Mouse (Mus musculus) midbrain, embryonic 11.5 days (tissue): ENCODE data around the gene Lsm2. TPM values are rescaled to one million over a fixed set of nuclear protein-coding genes. Genes with fewer than 3 reads are reported as not detected.
A peak's percentile ranks its signal among the peaks of the same experiment; 100 is the strongest.
"Not testable (repeated sequence)": the region's sequence is repeated elsewhere in the genome, so short reads cannot be mapped to it uniquely, and the experiment has no call there.

ENCODE experiments used
- ATAC-seq: fragments of 200-750 bp; cut with Nextera tagmentation; 2 replicates; pipeline ENCODE4 v1.8.0; 2017; ENCODE audit warnings: moderate TSS enrichment, moderate library complexity; ENCODE audit not compliant: low FRiP score
- DNase-seq: peaks from one replicate; pipeline ENCODE4 v3.0.0; 2015; ENCODE audit warnings: low spot score; ENCODE audit errors: missing footprints
- H3K27ac ChIP-seq: fragments of 300-500 bp; sonication (generic); 2 replicates; pipeline ENCODE4 v1.5.1; 2014; ENCODE audit warnings: low read depth, low read length
- H3K27me3 ChIP-seq: fragments of 300-500 bp; sonication (generic); 2 replicates; pipeline ENCODE4 v1.6.1; 2014; ENCODE audit warnings: mild to moderate bottlenecking, low read length, moderate library complexity, mixed read lengths; ENCODE audit not compliant: control insufficient read depth, insufficient read depth
- H3K36me3 ChIP-seq: fragments of 300-500 bp; sonication (generic); 2 replicates; pipeline ENCODE4 v1.6.1; 2014; ENCODE audit warnings: mild to moderate bottlenecking, low read length, moderate library complexity, mixed read lengths; ENCODE audit not compliant: control insufficient read depth, insufficient read depth
- H3K4me1 ChIP-seq: fragments of 300-500 bp; sonication (generic); 2 replicates; pipeline ENCODE4 v1.6.1; 2014; ENCODE audit warnings: low read length; ENCODE audit not compliant: control insufficient read depth, insufficient read depth
- H3K4me2 ChIP-seq: fragments of 300-500 bp; sonication (generic); 2 replicates; pipeline ENCODE4 v1.6.1; 2014; ENCODE audit warnings: mild to moderate bottlenecking, moderate library complexity
- H3K4me3 ChIP-seq: fragments of 300-500 bp; sonication (generic); 2 replicates; pipeline ENCODE4 v1.5.1; 2014; ENCODE audit warnings: low read depth, low read length
- H3K9ac ChIP-seq: fragments of 300-500 bp; sonication (generic); 2 replicates; pipeline ENCODE4 v1.6.1; 2014; ENCODE audit warnings: low read length
- H3K9me3 ChIP-seq: fragments of 300-500 bp; sonication (generic); 2 replicates; pipeline ENCODE4 v1.6.1; 2016; ENCODE audit warnings: low read length; ENCODE audit not compliant: control insufficient read depth
- WGBS: fragments of 180-500 bp; shearing (Covaris S2); extraction: QIAGEN DNeasy Blood & Tissue Kit; methylation state at CpG from one replicate; pipeline ENCODE4 v1.1.7; 2014; 5-methylcytosine and 5-hydroxymethylcytosine counted together
- polyA plus RNA-seq: library from polyadenylated mRNA; unstranded; fragments of >200 nt; fragmentation: Nextera tagmentation; extraction: Ambion mirVana; gene quantifications from 2 replicates; pipeline ENCODE4 v1.2.1, GENCODE M21; 2014

Lsm2 gene
- polyA plus RNA-seq, 1 experiment from 2014 or later, result 234 TPM

GRCm38 (mm10) chr17:34959881-34960515 lies 21.7 kb upstream of the Lsm2 start:
- H3K36me3 ChIP-seq, result no peaks in the 10 kb centered on the region
- peak; percentile 88 for DNase-seq
- WGBS, result 13% methylated on average over 12 of the region's 12 CpGs
- H3K9me3 ChIP-seq, result no peaks in the 10 kb centered on the region
- peaks cover 4% of the 10 kb centered on the region for H3K4me1 ChIP-seq
- peak overlapping the region; percentile 42 for H3K4me3 ChIP-seq
- peak overlapping the region; percentile 77 for H3K4me2 ChIP-seq
- H3K27me3 ChIP-seq, result peaks cover 5% of the 10 kb centered on the region
- peak overlapping the region; percentile 56; the same call in 1 of the 2 replicates for H3K27ac ChIP-seq
- no peak for ATAC-seq
- H3K9ac ChIP-seq, result peak overlapping the region; percentile 64

- no peak for ATAC-seq
These were observed 20.8 kb upstream of the Lsm2 start for GRCm38 (mm10) chr17:34960702-34961493.

GRCm38 (mm10) chr17:34962125-34962524 lies 19.5 kb upstream of the Lsm2 start:
- WGBS, result 44% methylated on average over 3 of the region's 3 CpGs
- H3K36me3 ChIP-seq, result no peaks in the 10 kb centered on the region
- DNase-seq (no peak), ATAC-seq (no peak)
- no peak overlapping the region for H3K4me2 ChIP-seq
- H3K27ac ChIP-seq, result no peak overlapping the region
- peaks cover 4% of the 10 kb centered on the region for H3K4me1 ChIP-seq
- H3K27me3 ChIP-seq, result no peaks in the 10 kb centered on the region
- no peaks in the 10 kb centered on the region for H3K9me3 ChIP-seq
- no peak overlapping the region for H3K4me3 ChIP-seq
- H3K9ac ChIP-seq, result no peak overlapping the region

More at GRCm38 (mm10) chr17:34960702-34961493, 20.8 kb upstream of the Lsm2 start:
- H3K4me1 ChIP-seq, result peaks cover 4% of the 10 kb centered on the region
- H3K4me3 ChIP-seq, result no peak overlapping the region
- H3K27me3 ChIP-seq, result peaks cover 5% of the 10 kb centered on the region
- DNase-seq, result no peak
- H3K9ac ChIP-seq, result no peak overlapping the region
- no peak overlapping the region for H3K27ac ChIP-seq
- H3K36me3 ChIP-seq, result no peaks in the 10 kb centered on the region
- H3K9me3 ChIP-seq, result no peaks in the 10 kb centered on the region
- H3K4me2 ChIP-seq, result no peak overlapping the region

- ATAC-seq, result no peak
- Histone ChIP-seq H3K4me2 (no peak overlapping the region), H3K27ac (no peak overlapping the region), H3K9ac (no peak overlapping the region), H3K9me3 (no peaks in the 10 kb centered on the region), H3K27me3 (peaks cover 3% of the 10 kb centered on the region; the same call in 1 of the 2 replicates), H3K36me3 (no peaks in the 10 kb centered on the region), H3K4me1 (peaks cover 4% of the 10 kb centered on the region), H3K4me3 (no peak overlapping the region)
- no peak for DNase-seq
- WGBS, result 54% methylated on average over 1 of the region's 1 CpGs
These were observed 18.8 kb upstream of the Lsm2 start for GRCm38 (mm10) chr17:34962841-34963240.

GRCm38 (mm10) chr17:34964640-34965049 lies 17.0 kb upstream of the Lsm2 start:
- H3K4me3 ChIP-seq, result no peak overlapping the region
- H3K4me1 ChIP-seq, result peaks cover 3% of the 10 kb centered on the region
- 5% methylated on average over 1 of the region's 1 CpGs for WGBS
- no peak overlapping the region for H3K27ac ChIP-seq
- ATAC-seq (no peak), DNase-seq (no peak)
- H3K27me3 ChIP-seq, result peaks cover 17% of the 10 kb centered on the region
- no peak overlapping the region for H3K9ac ChIP-seq
- H3K36me3 ChIP-seq, result no peaks in the 10 kb centered on the region
- H3K4me2 ChIP-seq, result no peak overlapping the region
- H3K9me3 ChIP-seq, result no peaks in the 10 kb centered on the region

- ATAC-seq (no peak), DNase-seq (no peak)
- Histone ChIP-seq H3K27ac (no peak overlapping the region), H3K4me1 (no peaks in the 10 kb centered on the region), H3K9ac (no peak overlapping the region), H3K4me2 (no peak overlapping the region), H3K9me3 (no peaks in the 10 kb centered on the region), H3K36me3 (no peaks in the 10 kb centered on the region), H3K27me3 (peaks cover 20% of the 10 kb centered on the region), H3K4me3 (no peak overlapping the region)
- WGBS, result 83% methylated on average over 5 of the region's 5 CpGs
These were observed 16.0 kb upstream of the Lsm2 start for GRCm38 (mm10) chr17:34965627-34966026.

- not testable (repeated sequence) for H3K9ac ChIP-seq, DNase-seq, H3K9me3 ChIP-seq, H3K4me1 ChIP-seq, H3K4me2 ChIP-seq, H3K27ac ChIP-seq, H3K36me3 ChIP-seq, H3K4me3 ChIP-seq, ATAC-seq
- 70% methylated on average over 6 of the region's 11 CpGs for WGBS
- H3K27me3 ChIP-seq, result peaks cover 20% of the 10 kb centered on the region
These were observed 11.8 kb upstream of the Lsm2 start, which contains the start of gene Gm20481 for GRCm38 (mm10) chr17:34969822-34970221. Gene Gm20481 (plus strand): TSS chr17:34969912.

GRCm38 (mm10) chr17:34970850-34971249 lies 10.8 kb upstream of the Lsm2 start:
- not testable (repeated sequence) for H3K36me3 ChIP-seq, H3K27ac ChIP-seq, DNase-seq, H3K4me1 ChIP-seq, ATAC-seq, H3K9me3 ChIP-seq, H3K4me2 ChIP-seq, H3K4me3 ChIP-seq, H3K9ac ChIP-seq
- peaks cover 20% of the 10 kb centered on the region for H3K27me3 ChIP-seq
- WGBS, result 26% methylated on average over 24 of the region's 37 CpGs

GRCm38 (mm10) chr17:34971694-34972068 lies 10.0 kb upstream of the Lsm2 start:
- 0% methylated on average over 15 of the region's 43 CpGs for WGBS
- not testable (repeated sequence) for DNase-seq, H3K9ac ChIP-seq, H3K4me1 ChIP-seq, H3K36me3 ChIP-seq, H3K9me3 ChIP-seq, H3K27ac ChIP-seq
- ATAC-seq, result peak; percentile 70
- H3K4me2 ChIP-seq, result peak overlapping the region; percentile 44
- peak overlapping the region; percentile 18; the same call in 1 of the 2 replicates for H3K4me3 ChIP-seq
- H3K27me3 ChIP-seq, result peaks cover 20% of the 10 kb centered on the region
